Mouse (Mus musculus) forebrain, postnatal 0 days (tissue): Measurements from ENCODE around the gene Gm3012. TPM values are rescaled to one million over a fixed set of nuclear protein-coding genes. Genes with fewer than 3 reads are reported as not detected.
"Not testable (repeated sequence)": the region's sequence is repeated elsewhere in the genome, so short reads cannot be mapped to it uniquely, and the experiment has no call there.

Experiments used
- ATAC-seq: fragments of 200-750 bp; cut with Nextera tagmentation; 2 replicates; pipeline ENCODE4 v1.8.0; 2017; ENCODE audit warnings: mild to moderate bottlenecking, moderate library complexity
- DNase-seq: peaks from one replicate; pipeline ENCODE4 v3.0.0-alpha.2; 2015
- H3K27ac ChIP-seq: fragments of 300-500 bp; sonication (generic); 2 replicates; pipeline ENCODE4 v1.5.1; 2014; ENCODE audit warnings: low read depth, mild to moderate bottlenecking, antibody characterized with exemption, low read length, moderate library complexity, mixed read lengths
- H3K27me3 ChIP-seq: fragments of 300-500 bp; sonication (generic); 2 replicates; pipeline ENCODE4 v1.6.1; 2014; ENCODE audit warnings: mild to moderate bottlenecking, low read length, mixed read lengths; ENCODE audit not compliant: insufficient read depth
- H3K36me3 ChIP-seq: fragments of 300-500 bp; sonication (generic); 2 replicates; pipeline ENCODE4 v1.6.1; 2014; ENCODE audit warnings: mild to moderate bottlenecking, moderate library complexity; ENCODE audit not compliant: insufficient read depth
- H3K4me1 ChIP-seq: fragments of 300-500 bp; sonication (generic); 2 replicates; pipeline ENCODE4 v1.6.1; 2014; ENCODE audit warnings: antibody characterized with exemption; ENCODE audit not compliant: insufficient read depth
- H3K4me2 ChIP-seq: fragments of 300-500 bp; sonication (generic); 2 replicates; pipeline ENCODE4 v1.6.1; 2014; ENCODE audit warnings: low read depth, mild to moderate bottlenecking, moderate library complexity
- H3K4me3 ChIP-seq: fragments of 300-500 bp; sonication (generic); 2 replicates; pipeline ENCODE4 v1.5.1; 2014; ENCODE audit warnings: low read depth, low read length, mixed read lengths
- H3K9ac ChIP-seq: fragments of 300-500 bp; sonication (generic); 2 replicates; pipeline ENCODE4 v1.6.1; 2014; ENCODE audit warnings: mild to moderate bottlenecking
- H3K9me3 ChIP-seq: fragments of 300-500 bp; sonication (generic); 2 replicates; pipeline ENCODE4 v1.6.1; 2016; ENCODE audit warnings: low read length
- WGBS: fragments of 180-500 bp; shearing (Covaris S2); extraction: QIAGEN DNeasy Blood & Tissue Kit; methylation state at CpG from one replicate; pipeline ENCODE4 v1.1.7; 2014; 5-methylcytosine and 5-hydroxymethylcytosine counted together
- polyA plus RNA-seq: library from polyadenylated mRNA; unstranded; fragments of >200 nt; fragmentation: Nextera tagmentation; extraction: Ambion mirVana; gene quantifications from 2 replicates; pipeline ENCODE4 v1.2.1, GENCODE M21; 2015
- total RNA-seq: library from RNA; depleted of rRNA; stranded (reverse); fragments of >200 nt; gene quantifications from 2 replicates; pipeline ENCODE4 v1.2.3, GENCODE M21; 2014; rRNA removed

Gene Gm3012
- not detected in 2 replicates for total RNA-seq
- polyA plus RNA-seq: not detected in 2 replicates

GRCm38 (mm10) chr14:3634212-3634611 lies at the start of gene Gm3012:
TSS of gene Gm3012 (plus strand) at chr14:3634512.
- DNase-seq, H3K4me3 ChIP-seq, H3K4me1 ChIP-seq, H3K9ac ChIP-seq, H3K27me3 ChIP-seq, H3K36me3 ChIP-seq, H3K4me2 ChIP-seq, ATAC-seq, H3K27ac ChIP-seq, H3K9me3 ChIP-seq: not testable (repeated sequence)
- WGBS: no CpG with 5 or more reads among the region's 2 CpGs

- H3K27ac ChIP-seq, ATAC-seq, H3K9ac ChIP-seq, H3K4me2 ChIP-seq, H3K36me3 ChIP-seq, DNase-seq, H3K27me3 ChIP-seq, H3K4me1 ChIP-seq, H3K9me3 ChIP-seq, H3K4me3 ChIP-seq: not testable (repeated sequence)
- no CpG with 5 or more reads among the region's 32 CpGs for WGBS
These were observed 17.4 kb downstream of the Gm3012 start, which contains the start of gene Gm3020 for GRCm38 (mm10) chr14:3651730-3652129. TSS of gene Gm3020 (plus strand) at chr14:3652030.

GRCm38 (mm10) chr14:3688483-3688882 lies 54.2 kb downstream of the Gm3012 start, which contains the start of gene Gm3043:
TSS of gene Gm3043 (plus strand) at chr14:3688783.
- WGBS: no CpG with 5 or more reads among the region's 3 CpGs
- H3K4me2 ChIP-seq, H3K9ac ChIP-seq, H3K9me3 ChIP-seq, H3K36me3 ChIP-seq, H3K4me3 ChIP-seq, H3K4me1 ChIP-seq, H3K27me3 ChIP-seq, H3K27ac ChIP-seq, DNase-seq, ATAC-seq: not testable (repeated sequence)

Other genes with a start within 250 kb of the Gm3012 start
- not detected in 2 replicates for gene Gm10413, start 239.4 kb upstream of the Gm3012 start, total RNA-seq
- gene Gm10413, start 239.4 kb upstream of the Gm3012 start, polyA plus RNA-seq: not detected in 2 replicates
- 9.5 and 9.6 TPM in 2 replicates for gene Gm10409, start 221.9 kb upstream of the Gm3012 start, total RNA-seq
- gene Gm10409, start 221.9 kb upstream of the Gm3012 start, polyA plus RNA-seq: 22.7 and 23.8 TPM in 2 replicates
- 7.5 and 11.7 TPM in 2 replicates for gene Gm3005, start 206.4 kb upstream of the Gm3012 start, total RNA-seq
- gene Gm3005, start 206.4 kb upstream of the Gm3012 start, polyA plus RNA-seq: 12.8 and 13.6 TPM in 2 replicates
- 0.52 TPM in 1 of 2 replicates, not detected in the other for gene Gm10408, start 185.1 kb upstream of the Gm3012 start, total RNA-seq
- gene Gm10408, start 185.1 kb upstream of the Gm3012 start, polyA plus RNA-seq: not detected in 2 replicates
- gene Gm3020, start 17.5 kb downstream of the Gm3012 start, total RNA-seq: 9.5 and 9.6 TPM in 2 replicates
- 22.7 and 23.8 TPM in 2 replicates for gene Gm3020, start 17.5 kb downstream of the Gm3012 start, polyA plus RNA-seq
- gene Gm3043, start 54.3 kb downstream of the Gm3012 start, total RNA-seq: not detected in 2 replicates
- gene Gm3043, start 54.3 kb downstream of the Gm3012 start, polyA plus RNA-seq: not detected in 2 replicates
- gene Gm3002, start 175.6 kb downstream of the Gm3012 start, total RNA-seq: 7.9 and 9.7 TPM in 2 replicates
- 5.5 and 6.0 TPM in 2 replicates for gene Gm3002, start 175.6 kb downstream of the Gm3012 start, polyA plus RNA-seq
- gene Gm3033, start 211.7 kb downstream of the Gm3012 start, total RNA-seq: 0.38 TPM in 1 of 2 replicates, not detected in the other
- gene Gm3033, start 211.7 kb downstream of the Gm3012 start, polyA plus RNA-seq: not detected in 2 replicates
- 0.15 TPM in 1 of 2 replicates, not detected in the other for gene Gm2916, start 249.7 kb downstream of the Gm3012 start, total RNA-seq
- 0.13 TPM in 1 of 2 replicates, not detected in the other for gene Gm2916, start 249.7 kb downstream of the Gm3012 start, polyA plus RNA-seq